Comparison of ENCODE assay signal across 9 mouse cellular contexts in the genomic region with DNA sequence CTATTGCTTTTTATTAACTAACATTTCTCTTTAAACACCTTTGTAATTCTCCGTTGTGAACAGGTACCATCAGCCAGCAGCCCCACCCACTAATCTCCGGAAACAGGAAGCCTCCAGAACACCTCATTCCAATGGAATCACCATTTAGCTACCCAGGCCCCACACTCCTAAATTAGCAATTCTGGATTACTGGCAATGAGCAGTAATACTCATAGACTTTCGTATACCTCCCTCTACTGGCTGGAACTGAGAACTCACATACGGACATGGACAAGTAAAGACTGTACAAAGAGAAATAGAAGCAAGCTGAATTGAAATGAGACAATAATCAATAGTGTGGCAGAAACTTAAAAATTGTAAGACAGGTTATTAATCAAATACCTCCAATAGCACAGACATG. TPM values are rescaled to one million over a fixed set of nuclear protein-coding genes. Genes with fewer than 3 reads are reported as not detected.
DNase-seq lines count a peak whose midpoint lies in the region; ATAC-seq and TF ChIP-seq lines count a peak whose summit lies in the region.
"Had no signal": no experiment of that assay in that cellular context is flagged by ENCODE, and none has a peak within 500 bp of the region (broad histone marks: within the 10 kb centered on the region; RNA-seq: fewer than 3 reads in every experiment).

No protein-coding gene starts in this region.

- H3K36me3 ChIP-seq in kidney, embryonic 15.5 days, result peaks cover 33% of the 10 kb centered on the region
- peaks cover 57% of the 10 kb centered on the region for H3K36me3 ChIP-seq in forebrain, embryonic 10.5 days (replicated peaks)
- H3K36me3 ChIP-seq in hindbrain, embryonic 15.5 days, result peaks cover 7% of the 10 kb centered on the region; the same call in 1 of the 2 replicates
- peaks cover 5% of the 10 kb centered on the region; the same call in 1 of the 2 replicates for H3K36me3 ChIP-seq in midbrain, postnatal 0 days (ENCODE audit: insufficient read depth, low read length)
- H3K36me3 ChIP-seq in stomach, embryonic 16.5 days (ENCODE audit: control insufficient read depth, insufficient read depth, low read length), result no peaks in the 10 kb centered on the region; the same call in 1 of the 2 replicates

- H3K4me2 ChIP-seq in kidney, embryonic 15.5 days, result no peak overlapping the region
- no peak overlapping the region for H3K4me2 ChIP-seq in hindbrain, embryonic 15.5 days
- no peak overlapping the region for H3K4me2 ChIP-seq in midbrain, postnatal 0 days (ENCODE audit: low read depth, low read length, poor library complexity, severe bottlenecking)
- no peak overlapping the region for H3K4me2 ChIP-seq in stomach, embryonic 16.5 days (ENCODE audit: low read depth, low read length)
- H3K4me2 ChIP-seq: midbrain, embryonic 12.5 days had no signal

- H3K9me3 ChIP-seq in kidney, embryonic 15.5 days (replicated peaks), result no peaks in the 10 kb centered on the region
- no peaks in the 10 kb centered on the region for H3K9me3 ChIP-seq in forebrain, embryonic 10.5 days
- no peaks in the 10 kb centered on the region for H3K9me3 ChIP-seq in hindbrain, embryonic 15.5 days
- no peaks in the 10 kb centered on the region for H3K9me3 ChIP-seq in midbrain, postnatal 0 days (ENCODE audit: low read length)
- H3K9me3 ChIP-seq in stomach, embryonic 16.5 days (replicated peaks; ENCODE audit: control insufficient read depth, low read length), result no peaks in the 10 kb centered on the region
- H3K9me3 ChIP-seq: midbrain, embryonic 12.5 days had no signal

- no peak overlapping the region for H3K27ac ChIP-seq in kidney, embryonic 15.5 days
- H3K27ac ChIP-seq in forebrain, embryonic 10.5 days, result no peak overlapping the region
- no peak overlapping the region for H3K27ac ChIP-seq in hindbrain, embryonic 15.5 days (replicated peaks)
- no peak overlapping the region for H3K27ac ChIP-seq in midbrain, postnatal 0 days (ENCODE audit: low read depth, low read length)
- no peak overlapping the region for H3K27ac ChIP-seq in stomach, embryonic 16.5 days (ENCODE audit: low read length)
- H3K27ac ChIP-seq: midbrain, embryonic 12.5 days had no signal

- H3K27me3 ChIP-seq in kidney, embryonic 15.5 days, result no peaks in the 10 kb centered on the region
- H3K27me3 ChIP-seq in forebrain, embryonic 10.5 days (ENCODE audit: poor library complexity, severe bottlenecking), result no peaks in the 10 kb centered on the region
- no peaks in the 10 kb centered on the region for H3K27me3 ChIP-seq in hindbrain, embryonic 15.5 days
- H3K27me3 ChIP-seq in midbrain, postnatal 0 days (ENCODE audit: insufficient read depth, low read length), result no peaks in the 10 kb centered on the region
- H3K27me3 ChIP-seq in stomach, embryonic 16.5 days (ENCODE audit: control insufficient read depth, insufficient read depth, low read length), result no peaks in the 10 kb centered on the region
- H3K27me3 ChIP-seq: midbrain, embryonic 12.5 days had no signal

- WGBS in kidney, embryonic 15.5 days, result 20% methylated on average over 4 of the region's 4 CpGs
- WGBS in forebrain, embryonic 10.5 days, result 45% methylated on average over 4 of the region's 4 CpGs
- WGBS in hindbrain, embryonic 15.5 days, result 25% methylated on average over 4 of the region's 4 CpGs
- WGBS in midbrain, postnatal 0 days, result 20% methylated on average over 4 of the region's 4 CpGs
- 24% methylated on average over 4 of the region's 4 CpGs for WGBS in stomach, embryonic 16.5 days

- no peak overlapping the region for H3K4me3 ChIP-seq in kidney, embryonic 15.5 days (replicated peaks)
- H3K4me3 ChIP-seq in forebrain, embryonic 10.5 days, result no peak overlapping the region
- H3K4me3 ChIP-seq in hindbrain, embryonic 15.5 days, result no peak overlapping the region
- no peak overlapping the region for H3K4me3 ChIP-seq in midbrain, postnatal 0 days (ENCODE audit: low read depth, low read length)
- no peak overlapping the region for H3K4me3 ChIP-seq in stomach, embryonic 16.5 days (replicated peaks; ENCODE audit: low read length)
- H3K4me3 ChIP-seq: midbrain, embryonic 12.5 days had no signal

- peak; percentile 89 for TF ChIP-seq CTCF in midbrain, postnatal 0 days (IDR thresholded peaks at IDR 0.05)

- no peak; the same call in 1 of the 2 replicates for ATAC-seq in kidney, embryonic 15.5 days (replicated peaks; ENCODE audit: low FRiP score)
- ATAC-seq in hindbrain, embryonic 15.5 days (ENCODE audit: low FRiP score, low read depth), result peak; percentile 61; the same call in 1 of the 2 replicates
- ATAC-seq in midbrain, postnatal 0 days (ENCODE audit: low FRiP score), result no peak
- ATAC-seq in stomach, embryonic 16.5 days (ENCODE audit: insufficient read depth, low FRiP score), result peak; percentile 20; the same call in 1 of the 2 replicates

- H3K9ac ChIP-seq in kidney, embryonic 15.5 days, result no peak overlapping the region
- no peak overlapping the region for H3K9ac ChIP-seq in hindbrain, embryonic 15.5 days
- H3K9ac ChIP-seq in midbrain, postnatal 0 days (replicated peaks; ENCODE audit: low read length, poor library complexity, severe bottlenecking), result no peak overlapping the region
- H3K9ac ChIP-seq in stomach, embryonic 16.5 days (ENCODE audit: low read length), result no peak overlapping the region
- H3K9ac ChIP-seq: midbrain, embryonic 12.5 days had no signal

- H3K4me1 ChIP-seq in kidney, embryonic 15.5 days, result peaks cover 1% of the 10 kb centered on the region; the same call in 1 of the 2 replicates
- H3K4me1 ChIP-seq in forebrain, embryonic 10.5 days, result peaks cover 18% of the 10 kb centered on the region
- H3K4me1 ChIP-seq in hindbrain, embryonic 15.5 days (replicated peaks), result peaks cover 12% of the 10 kb centered on the region; the same call in 1 of the 2 replicates
- peaks cover 3% of the 10 kb centered on the region; the same call in 1 of the 2 replicates for H3K4me1 ChIP-seq in midbrain, postnatal 0 days (ENCODE audit: insufficient read depth, low read length)
- H3K4me1 ChIP-seq in stomach, embryonic 16.5 days (ENCODE audit: control insufficient read depth, insufficient read depth, low read length), result peaks cover 3% of the 10 kb centered on the region; the same call in 1 of the 2 replicates

- peak; percentile 40 for DNase-seq in kidney, adult 11 months
- peak; percentile 42 for DNase-seq in c-Kit-negative CD71-positive TER-119-positive erythroid progenitor cells, embryonic 14.5 days (ENCODE audit: low read depth, low spot score)
- DNase-seq in forebrain, embryonic 10.5 days (ENCODE audit: extremely low spot score, low spot score), result peak; percentile 16
- peak; percentile 52 to 86 for DNase-seq in left cerebral cortex, adult 9 months (ENCODE audit: low spot score in 2 of 2)
- DNase-seq in midbrain, postnatal 0 days (ENCODE audit: low spot score), result peak; percentile 89

RNA-seq across cellular contexts. Expression of a gene that starts 4.8 kb away (rescaled TPM):
- 25.6 and 27.8 TPM in 2 replicates for polyA plus RNA-seq in kidney, embryonic 15.5 days (2015; fragmentation: Nextera tagmentation; extraction: Ambion mirVana)
- polyA plus RNA-seq in forebrain, embryonic 10.5 days (2016; fragmentation: Nextera tagmentation; extraction: Ambion mirVana), result 28.9 and 31.2 TPM in 2 replicates
- polyA plus RNA-seq in hindbrain, embryonic 15.5 days (2015; fragmentation: Nextera tagmentation; extraction: Ambion mirVana), result 19.7 and 20.6 TPM in 2 replicates
- 11.6 and 23.8 TPM in 2 replicates for total RNA-seq in midbrain, postnatal 0 days (2014; rRNA removed)
- 31.1 and 33.2 TPM in 2 replicates for polyA plus RNA-seq in midbrain, postnatal 0 days (2015; fragmentation: Nextera tagmentation; extraction: Ambion mirVana)
- polyA plus RNA-seq in stomach, embryonic 16.5 days (2015; fragmentation: Nextera tagmentation; extraction: Ambion mirVana), result 21.1 and 23.9 TPM in 2 replicates

RNA-seq across cellular contexts. Expression of a gene that starts 26.3 kb away (rescaled TPM):
- not detected in 2 replicates for polyA plus RNA-seq in kidney, embryonic 15.5 days (2015; fragmentation: Nextera tagmentation; extraction: Ambion mirVana)
- not detected in 2 replicates for polyA plus RNA-seq in forebrain, embryonic 10.5 days (2016; fragmentation: Nextera tagmentation; extraction: Ambion mirVana)
- polyA plus RNA-seq in hindbrain, embryonic 15.5 days (2015; fragmentation: Nextera tagmentation; extraction: Ambion mirVana), result not detected in 2 replicates
- not detected in 2 replicates for total RNA-seq in midbrain, postnatal 0 days (2014; rRNA removed)
- not detected in 2 replicates for polyA plus RNA-seq in midbrain, postnatal 0 days (2015; fragmentation: Nextera tagmentation; extraction: Ambion mirVana)
- not detected in 2 replicates for polyA plus RNA-seq in stomach, embryonic 16.5 days (2015; fragmentation: Nextera tagmentation; extraction: Ambion mirVana)
- polyA plus RNA-seq: midbrain, embryonic 12.5 days had no signal

RNA-seq across cellular contexts. Expression of a gene that starts 30.4 kb away (rescaled TPM):
- polyA plus RNA-seq in kidney, embryonic 15.5 days (2015; fragmentation: Nextera tagmentation; extraction: Ambion mirVana), result 9.6 and 11.0 TPM in 2 replicates
- polyA plus RNA-seq in forebrain, embryonic 10.5 days (2016; fragmentation: Nextera tagmentation; extraction: Ambion mirVana), result 14.0 and 14.5 TPM in 2 replicates
- polyA plus RNA-seq in hindbrain, embryonic 15.5 days (2015; fragmentation: Nextera tagmentation; extraction: Ambion mirVana), result 6.9 and 7.1 TPM in 2 replicates
- total RNA-seq in midbrain, postnatal 0 days (2014; rRNA removed), result 17.7 and 25.3 TPM in 2 replicates
- polyA plus RNA-seq in midbrain, postnatal 0 days (2015; fragmentation: Nextera tagmentation; extraction: Ambion mirVana), result 2.6 and 3.3 TPM in 2 replicates
- polyA plus RNA-seq in stomach, embryonic 16.5 days (2015; fragmentation: Nextera tagmentation; extraction: Ambion mirVana), result 12.8 and 13.2 TPM in 2 replicates

Comparison
In these comparisons a context has a peak if more than half of its experiments do, and no peak if none do; other contexts are left out.
1. DNase-seq: peak in every context shown above with its lines; median percentile 89 in midbrain, postnatal 0 days; 69 in left cerebral cortex, adult 9 months; 42 in c-Kit-negative CD71-positive TER-119-positive erythroid progenitor cells, embryonic 14.5 days; 40 in kidney, adult 11 months; 16 in forebrain, embryonic 10.5 days.
2. ATAC-seq: peak in hindbrain, embryonic 15.5 days (single experiment) and stomach, embryonic 16.5 days (single experiment); none in kidney, embryonic 15.5 days (single experiment) and midbrain, postnatal 0 days (single experiment).